Mouse (Mus musculus) WW6 (cell line): ENCODE data around the gene Taok1.
A peak's percentile ranks its signal among the peaks of the same experiment; 100 is the strongest.

Experiments used
- DNase-seq: peaks from one replicate; pipeline ENCODE4 v3.0.0-alpha.2; 2013; ENCODE audit warnings: low read depth, low spot score

Taok1 gene

DNA sequence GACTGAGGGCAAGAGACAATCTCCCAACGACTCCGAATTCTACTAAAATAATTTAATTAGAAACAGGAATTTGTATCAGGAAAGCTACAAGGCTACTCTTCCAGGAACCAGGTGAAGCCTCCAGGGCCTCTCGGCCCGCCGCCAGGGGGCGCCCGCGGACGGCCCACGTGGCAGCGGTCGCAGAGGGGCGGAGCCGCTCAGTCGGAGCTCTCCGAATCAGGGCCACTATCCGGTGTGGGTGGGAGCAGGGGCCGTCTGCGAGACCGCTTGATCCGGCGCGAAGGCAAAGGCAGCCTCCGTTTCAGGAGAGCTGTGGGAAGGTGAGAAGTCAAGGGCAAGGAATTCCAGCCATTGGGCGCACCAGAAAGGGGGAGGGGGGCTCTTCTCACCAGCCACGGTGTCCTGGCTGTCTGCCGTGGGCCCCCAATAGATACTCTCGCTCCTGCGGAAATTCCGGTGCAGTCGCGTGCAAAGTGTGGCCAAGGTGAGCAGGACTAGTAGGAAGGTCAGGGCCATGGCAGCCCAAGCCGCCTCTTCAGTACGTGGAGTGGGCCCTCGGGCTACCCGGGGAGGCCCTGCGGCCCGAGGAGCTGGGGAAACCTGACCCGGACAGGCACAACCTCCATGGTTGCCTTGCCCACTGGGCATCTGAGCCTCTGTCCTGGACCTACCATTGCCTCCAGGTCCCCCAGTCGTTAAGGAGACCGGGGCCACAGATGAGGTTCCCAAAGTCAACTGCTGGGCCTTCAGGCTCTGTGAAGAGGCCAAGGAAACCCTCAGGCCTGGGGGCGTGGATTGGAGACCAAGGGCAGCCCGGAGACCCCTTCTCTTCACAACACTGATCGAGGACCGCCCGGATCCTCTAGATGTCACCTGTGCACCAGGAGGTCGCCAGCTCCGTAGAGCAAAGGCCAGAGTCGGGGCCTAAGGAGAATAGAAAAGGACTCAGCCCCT is 99.3 kb downstream of the Taok1 start:
- no peak for DNase-seq

DNA sequence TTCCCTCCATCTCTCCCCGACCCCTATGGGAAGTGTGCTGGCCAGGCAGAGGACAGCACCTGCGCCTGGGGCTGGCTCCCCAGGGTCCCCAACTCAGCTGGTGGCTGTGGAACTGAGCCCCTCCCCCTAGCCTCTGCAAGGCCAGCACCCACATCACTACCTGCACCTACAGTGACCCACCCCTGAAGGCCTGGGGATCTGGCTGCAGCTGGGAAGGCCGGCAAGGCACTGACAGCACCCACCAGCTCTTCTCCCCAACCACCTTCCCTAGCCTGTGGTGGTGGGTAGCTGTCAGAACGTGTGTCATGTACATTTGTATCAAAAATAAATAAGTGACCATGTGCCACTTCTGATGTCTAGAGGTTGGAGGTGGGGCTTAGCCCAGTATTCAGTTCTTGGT is 100.2 kb downstream of the Taok1 start:
- DNase-seq, result no peak

- no peak for DNase-seq
Measured at GRCm38 (mm10) chr11:77506941-77507340, 100.7 kb downstream of the Taok1 start.

DNA sequence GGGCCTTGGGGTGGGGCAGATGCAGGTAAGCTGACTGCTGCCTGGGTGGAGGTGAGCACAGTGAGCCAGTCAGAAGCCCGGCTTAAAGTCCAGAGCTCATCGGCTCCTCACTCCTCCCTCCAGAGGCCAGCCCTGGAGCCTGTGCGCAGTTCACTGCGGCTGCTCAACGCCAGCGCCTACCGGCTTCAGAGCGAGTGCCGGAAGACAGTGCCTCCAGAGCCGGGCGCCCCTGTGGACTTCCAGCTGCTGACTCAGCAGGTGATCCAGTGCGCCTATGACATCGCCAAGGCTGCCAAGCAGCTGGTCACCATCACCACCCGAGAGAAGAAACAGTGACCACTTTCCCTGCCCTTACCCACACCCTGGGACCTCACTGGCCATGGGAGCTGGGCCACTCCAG is 101.3 kb downstream of the Taok1 start:
- no peak for DNase-seq

- no peak for DNase-seq
Measured at GRCm38 (mm10) chr11:77505291-77505980, 102.2 kb downstream of the Taok1 start.

DNA sequence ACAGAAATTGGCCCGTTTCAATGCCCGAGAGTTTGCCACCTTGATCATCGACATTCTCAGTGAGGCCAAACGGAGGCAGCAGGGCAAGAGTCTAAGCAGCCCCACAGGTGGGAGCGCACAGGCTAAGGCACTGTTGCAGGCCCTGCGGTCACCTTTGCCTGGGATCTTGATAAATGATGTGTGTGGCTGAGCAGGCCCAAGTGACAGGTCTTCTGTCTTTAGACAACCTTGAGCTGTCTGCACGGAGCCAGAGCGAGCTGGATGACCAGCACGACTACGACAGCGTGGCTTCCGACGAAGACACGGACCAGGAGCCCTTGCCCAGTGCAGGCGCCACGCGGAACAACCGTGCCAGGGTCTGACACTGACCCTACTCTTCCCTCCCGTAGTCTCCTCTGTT is 103.2 kb downstream of the Taok1 start:
- no peak for DNase-seq

GRCm38 (mm10) chr11:77503511-77503910 is 104.1 kb downstream of the Taok1 start:
- DNase-seq, result no peak

DNA sequence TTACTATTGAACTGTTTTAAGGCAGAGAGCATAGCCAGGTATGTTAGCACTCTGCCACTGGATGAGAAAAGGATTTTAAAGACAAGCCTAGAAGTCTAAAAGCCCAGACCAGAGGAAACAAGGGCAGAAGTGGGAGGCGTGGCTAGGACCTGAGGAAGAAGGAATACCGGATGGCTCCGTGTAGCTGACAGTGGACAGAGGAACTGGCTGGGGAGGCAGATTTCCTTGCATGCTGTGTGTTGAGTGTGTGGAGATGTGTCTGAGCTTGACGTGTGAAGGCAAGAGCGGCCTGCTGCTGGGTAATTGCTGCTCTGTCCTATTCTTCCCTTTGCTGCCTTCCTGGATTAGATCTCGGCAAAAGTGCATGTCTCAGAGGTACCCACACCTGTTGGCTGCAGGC is 105.1 kb downstream of the Taok1 start:
- no peak for DNase-seq

GRCm38 (mm10) chr11:77501971-77502370 is 105.6 kb downstream of the Taok1 start:
- no peak for DNase-seq

- DNase-seq, result no peak
Measured at GRCm38 (mm10) chr11:77501392-77501791, 106.2 kb downstream of the Taok1 start.

DNA sequence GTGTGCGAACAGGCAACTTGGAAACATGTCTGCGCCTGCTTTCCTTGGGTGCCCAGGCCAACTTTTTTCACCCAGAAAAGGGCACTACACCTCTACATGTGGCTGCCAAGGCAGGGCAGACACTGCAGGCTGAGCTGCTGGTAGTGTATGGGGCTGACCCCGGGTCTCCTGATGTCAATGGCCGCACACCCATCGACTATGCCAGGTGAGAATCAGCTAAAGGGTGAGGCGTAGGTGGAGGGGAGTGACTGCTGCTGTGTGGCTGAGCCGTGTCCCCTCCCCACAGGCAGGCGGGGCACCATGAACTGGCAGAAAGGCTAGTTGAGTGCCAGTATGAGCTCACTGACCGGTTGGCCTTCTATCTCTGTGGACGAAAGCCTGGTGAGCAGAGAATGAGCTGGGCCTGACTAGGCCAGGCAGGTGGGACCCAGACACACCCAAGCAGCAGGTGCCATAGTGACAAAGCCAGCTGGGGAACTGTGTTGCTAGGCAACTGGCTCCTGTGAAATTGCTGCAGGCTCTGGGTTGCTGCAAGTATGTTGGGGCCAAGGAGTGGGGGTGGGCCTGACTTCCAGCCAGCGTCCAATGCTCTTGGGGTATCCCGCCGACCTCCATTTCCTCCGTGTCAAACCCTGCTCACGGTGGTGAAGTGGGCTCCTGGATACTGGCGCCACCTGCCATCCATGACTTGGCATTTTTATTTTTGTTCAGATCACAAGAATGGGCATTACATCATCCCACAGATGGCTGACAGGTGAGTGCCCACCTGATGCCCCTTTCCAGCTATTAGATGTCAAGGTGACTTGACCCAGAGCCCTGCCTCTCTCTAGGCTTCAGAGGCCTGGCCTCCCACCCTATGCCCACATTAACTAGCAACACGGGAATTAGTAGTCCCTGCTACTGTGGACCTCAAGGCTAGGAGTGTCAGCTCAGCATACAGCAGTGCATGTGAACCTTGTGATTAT is 107.0 kb downstream of the Taok1 start:
- DNase-seq, result no peak

GRCm38 (mm10) chr11:77499354-77499753 is 108.3 kb downstream of the Taok1 start:
- DNase-seq, result no peak

DNA sequence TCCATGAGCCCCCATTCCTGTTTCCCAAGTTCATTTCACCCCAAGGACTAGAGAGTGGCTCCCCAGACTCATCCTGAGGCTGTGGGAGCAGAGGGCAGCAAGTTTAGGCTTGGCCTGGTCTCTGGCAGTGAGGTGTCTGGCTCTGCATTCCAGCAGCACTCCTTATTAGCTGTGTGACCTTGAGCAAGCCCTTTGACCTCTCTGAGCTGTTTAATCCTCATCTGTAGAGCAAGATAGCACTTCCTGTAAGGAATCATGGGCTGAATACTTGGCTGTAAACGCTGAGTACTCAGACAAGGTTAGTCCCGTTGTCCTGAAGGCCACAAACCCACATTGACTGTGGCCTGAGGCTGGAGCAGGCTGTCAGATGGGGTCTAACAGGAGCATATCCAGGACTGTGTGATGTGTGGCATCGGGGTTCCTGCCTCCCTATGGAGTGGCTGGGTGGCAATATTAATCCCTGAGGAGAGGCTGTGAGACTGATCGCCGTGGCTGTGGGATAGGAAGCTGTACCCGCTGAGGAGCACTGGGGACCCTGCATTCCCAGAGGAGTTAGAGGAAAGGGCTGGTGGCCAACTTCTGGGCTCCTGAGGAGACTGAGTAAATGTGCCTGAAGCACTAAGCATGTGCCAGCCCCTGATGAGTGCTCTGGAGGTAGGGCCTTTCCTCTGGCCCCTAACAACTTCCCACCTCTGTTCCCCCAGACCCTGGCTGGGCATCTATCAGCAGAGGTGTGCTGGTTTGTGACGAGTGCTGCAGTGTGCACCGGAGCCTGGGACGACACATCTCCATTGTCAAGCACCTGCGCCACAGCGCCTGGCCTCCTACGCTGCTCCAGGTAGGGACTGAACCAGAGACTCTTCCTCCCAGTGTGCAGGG is 109.1 kb downstream of the Taok1 start:
- no peak for DNase-seq

DNA sequence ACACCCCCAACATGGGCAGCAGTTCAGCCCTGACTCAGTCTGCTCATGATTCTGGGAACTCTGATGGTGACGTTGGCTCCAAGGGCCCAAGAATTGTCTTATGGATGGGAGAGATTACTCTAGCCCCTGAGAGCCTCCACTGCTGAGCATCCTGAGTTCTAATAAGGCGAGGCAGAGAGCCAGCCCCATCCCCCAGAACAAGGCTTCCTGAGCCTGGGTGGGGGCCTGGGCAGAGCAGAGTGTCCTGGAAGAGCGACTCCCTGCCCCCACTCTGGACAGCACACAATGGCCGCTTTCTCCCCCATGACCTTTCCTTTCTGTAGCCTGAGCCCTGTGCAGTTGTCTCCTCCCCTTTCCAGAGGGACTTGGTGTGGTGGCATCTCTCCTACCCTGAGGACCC is 109.8 kb downstream of the Taok1 start:
- no peak for DNase-seq

- peak; percentile 94 for DNase-seq
Measured at GRCm38 (mm10) chr11:77497341-77497756, 110.3 kb downstream of the Taok1 start.

GRCm38 (mm10) chr11:77495507-77495906 is 112.1 kb downstream of the Taok1 start:
- DNase-seq, result no peak

- DNase-seq, result no peak
Measured at GRCm38 (mm10) chr11:77494782-77495181, 112.8 kb downstream of the Taok1 start.

DNA sequence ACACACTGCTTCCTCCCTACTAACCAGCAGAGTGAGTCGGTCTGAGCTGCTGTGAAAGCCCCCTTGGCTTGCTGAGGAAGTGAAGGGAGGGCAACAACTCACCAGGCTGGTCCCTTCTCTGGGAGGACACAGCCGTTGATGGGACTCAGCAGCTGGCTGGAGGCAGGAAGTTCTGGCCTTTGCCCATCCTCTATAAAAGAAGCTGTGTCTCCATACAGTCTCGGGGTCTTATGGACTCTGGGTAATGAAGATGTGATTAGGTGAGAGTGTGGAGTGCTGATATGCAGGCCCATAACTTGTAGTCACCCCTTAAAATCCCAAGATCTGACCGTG is 113.3 kb downstream of the Taok1 start:
- DNase-seq, result no peak

GRCm38 (mm10) chr11:77493512-77494343 is 113.9 kb downstream of the Taok1 start, which contains the start of gene Git1:
Gene Git1 (plus strand): TSS chr11:77493562.
- DNase-seq, result no peak

DNA sequence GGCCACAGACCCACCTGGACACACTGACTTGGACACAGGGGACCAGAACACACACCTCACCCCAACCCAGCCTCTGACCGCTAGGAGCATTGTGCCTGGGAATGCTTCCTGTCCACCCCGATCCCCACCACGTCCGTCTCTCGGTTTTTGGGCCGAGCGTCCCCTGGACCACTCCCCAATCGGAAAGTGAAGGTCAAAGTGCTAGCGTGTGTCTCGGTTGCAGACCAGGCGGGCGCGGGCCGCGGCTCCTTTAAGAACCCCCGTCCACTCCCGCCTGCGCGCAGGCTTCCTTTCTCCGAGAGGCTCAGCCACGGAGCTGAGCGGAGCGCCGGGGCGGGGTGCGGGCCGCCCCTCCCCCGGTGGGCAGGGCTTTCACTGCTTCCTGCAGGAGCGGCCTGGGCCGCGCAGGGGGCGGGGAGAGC is 114.7 kb downstream of the Taok1 start:
- no peak for DNase-seq
